Mouse (Mus musculus) embryonic facial prominence, embryonic 15.5 days (tissue): ENCODE results near the gene Tent5a. TPM values are rescaled to one million over a fixed set of nuclear protein-coding genes. Genes with fewer than 3 reads are reported as not detected.

Experiments used
- ATAC-seq: fragments of 200-750 bp; cut with Nextera tagmentation; 2 replicates; pipeline ENCODE4 v1.8.0; 2017; ENCODE audit warnings: low read depth, moderate TSS enrichment; ENCODE audit not compliant: insufficient number of reproducible peaks, low FRiP score, low TSS enrichment
- H3K27ac ChIP-seq: fragments of 300-500 bp; sonication (generic); replicated peaks from 2 replicates; pipeline ENCODE4 v1.5.1; 2015; ENCODE audit warnings: mild to moderate bottlenecking, inconsistent platforms
- H3K27me3 ChIP-seq: fragments of 300-500 bp; sonication (generic); 2 replicates; pipeline ENCODE4 v1.6.1; 2015; ENCODE audit warnings: inconsistent platforms
- H3K36me3 ChIP-seq: fragments of 300-500 bp; sonication (generic); 2 replicates; pipeline ENCODE4 v1.6.1; 2015; ENCODE audit warnings: mild to moderate bottlenecking, inconsistent platforms
- H3K4me1 ChIP-seq: fragments of 300-500 bp; sonication (generic); 2 replicates; pipeline ENCODE4 v1.6.1; 2015; ENCODE audit warnings: inconsistent platforms
- H3K4me2 ChIP-seq: fragments of 300-500 bp; sonication (generic); replicated peaks from 2 replicates; pipeline ENCODE4 v1.6.1; 2015; ENCODE audit warnings: mild to moderate bottlenecking, inconsistent platforms
- H3K4me3 ChIP-seq: fragments of 300-500 bp; sonication (generic); replicated peaks from 2 replicates; pipeline ENCODE4 v1.5.1; 2015; ENCODE audit warnings: mild to moderate bottlenecking, inconsistent platforms
- H3K9ac ChIP-seq: fragments of 300-500 bp; sonication (generic); 2 replicates; pipeline ENCODE4 v1.6.1; 2015; ENCODE audit warnings: inconsistent platforms
- H3K9me3 ChIP-seq: fragments of 300-500 bp; sonication (generic); replicated peaks from 2 replicates; pipeline ENCODE4 v1.6.1; 2016; ENCODE audit warnings: inconsistent platforms
- WGBS: fragments of 180-500 bp; shearing (Covaris S2); methylation state at CpG from one replicate; pipeline ENCODE4 v1.1.7; 2015; 5-methylcytosine and 5-hydroxymethylcytosine counted together
- polyA plus RNA-seq: library from polyadenylated mRNA; unstranded; fragments of >200 nt; fragmentation: Nextera tagmentation; extraction: Ambion mirVana; gene quantifications from 2 replicates; pipeline ENCODE4 v1.2.1, GENCODE M21; 2015

The Tent5a gene
- polyA plus RNA-seq, 1 experiment from 2014 or later = 25.3 TPM

DNA sequence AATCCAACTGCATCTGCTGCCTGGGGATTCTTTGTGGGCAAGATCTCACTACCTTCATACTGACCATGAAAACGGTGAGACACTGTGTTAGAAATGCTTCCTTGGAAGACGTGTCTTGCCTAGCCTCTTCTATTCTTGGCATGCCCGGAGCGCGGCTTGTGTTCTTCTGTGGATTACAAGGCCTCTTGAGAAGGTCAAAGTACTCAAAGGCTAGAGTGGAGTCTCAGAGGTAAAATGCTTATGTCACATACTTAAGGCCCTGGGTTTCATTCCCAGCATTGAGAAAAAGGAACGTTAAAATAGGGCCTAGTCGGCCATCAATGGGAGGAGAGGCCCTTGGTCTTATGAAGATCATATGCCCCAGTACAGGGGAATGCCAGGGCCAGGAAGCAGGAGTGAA lies 8.9 kb upstream of the Tent5a start:
- ATAC-seq = no peak
- H3K36me3 ChIP-seq = no peaks in the 10 kb centered on the region
- no peaks in the 10 kb centered on the region for H3K4me1 ChIP-seq
- WGBS = 87% methylated on average over 7 of the region's 7 CpGs
- no peak overlapping the region for H3K27ac ChIP-seq
- H3K9me3 ChIP-seq = no peaks in the 10 kb centered on the region
- H3K4me2 ChIP-seq = no peak overlapping the region
- H3K27me3 ChIP-seq = no peaks in the 10 kb centered on the region
- no peak overlapping the region for H3K4me3 ChIP-seq
- no peak overlapping the region for H3K9ac ChIP-seq

DNA sequence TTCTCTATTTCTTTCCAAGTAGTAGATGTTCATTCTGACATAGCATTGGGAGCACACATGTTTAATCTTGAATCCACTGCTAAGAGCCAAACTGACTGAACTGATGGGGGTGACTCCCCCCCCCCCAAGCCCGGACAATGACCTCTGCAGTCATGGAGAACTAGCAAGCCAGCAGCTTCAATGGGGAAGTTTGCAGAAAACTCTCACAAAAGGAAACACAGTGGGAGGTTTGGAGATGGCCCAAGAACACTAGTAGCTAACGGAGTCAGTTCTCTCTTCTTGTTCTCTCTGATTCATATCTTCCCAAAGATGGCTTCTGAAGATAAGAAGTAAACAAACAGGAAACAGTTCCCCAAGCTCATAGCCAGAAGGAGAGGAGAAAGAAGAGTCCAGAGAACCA lies 4.4 kb upstream of the Tent5a start:
- H3K36me3 ChIP-seq = no peaks in the 10 kb centered on the region
- H3K9ac ChIP-seq = no peak overlapping the region
- no peak overlapping the region for H3K4me3 ChIP-seq
- H3K27me3 ChIP-seq = peaks cover 3% of the 10 kb centered on the region; the same call in 1 of the 2 replicates
- peaks cover 15% of the 10 kb centered on the region for H3K4me1 ChIP-seq
- ATAC-seq = no peak
- no peak overlapping the region for H3K4me2 ChIP-seq
- 75% methylated on average over 2 of the region's 2 CpGs for WGBS
- no peak overlapping the region for H3K27ac ChIP-seq
- no peaks in the 10 kb centered on the region for H3K9me3 ChIP-seq

DNA sequence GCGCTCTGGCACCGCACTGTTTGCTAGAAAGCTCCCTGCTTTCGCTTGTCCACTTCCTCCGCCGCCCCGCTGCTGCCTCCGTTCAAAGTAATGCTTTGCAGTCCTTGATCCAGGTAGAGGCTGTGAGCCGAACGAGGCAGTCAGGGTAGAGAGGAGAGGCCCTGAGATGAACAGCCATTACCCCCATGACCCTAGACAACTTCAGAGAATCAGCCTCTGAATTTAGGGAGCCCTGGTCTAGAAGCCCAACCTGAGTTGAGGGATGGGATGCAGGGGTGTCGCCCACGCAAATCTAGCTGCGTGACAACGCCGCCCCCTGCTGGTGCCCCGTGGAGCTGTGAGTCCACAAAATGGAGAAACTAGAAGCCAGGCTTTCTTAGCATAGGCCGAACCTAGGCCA lies 1.1 kb upstream of the Tent5a start:
- no peaks in the 10 kb centered on the region for H3K9me3 ChIP-seq
- peaks cover 10% of the 10 kb centered on the region; the same call in 1 of the 2 replicates for H3K27me3 ChIP-seq
- peak; percentile 10; the same call in 1 of the 2 replicates for ATAC-seq
- H3K9ac ChIP-seq = peak overlapping the region; percentile 54
- no peaks in the 10 kb centered on the region for H3K36me3 ChIP-seq
- H3K4me2 ChIP-seq = peak overlapping the region; percentile 85
- WGBS = 3% methylated on average over 16 of the region's 16 CpGs
- H3K4me3 ChIP-seq = peak overlapping the region; percentile 61
- peaks cover 23% of the 10 kb centered on the region for H3K4me1 ChIP-seq
- H3K27ac ChIP-seq = peak overlapping the region; percentile 85

DNA sequence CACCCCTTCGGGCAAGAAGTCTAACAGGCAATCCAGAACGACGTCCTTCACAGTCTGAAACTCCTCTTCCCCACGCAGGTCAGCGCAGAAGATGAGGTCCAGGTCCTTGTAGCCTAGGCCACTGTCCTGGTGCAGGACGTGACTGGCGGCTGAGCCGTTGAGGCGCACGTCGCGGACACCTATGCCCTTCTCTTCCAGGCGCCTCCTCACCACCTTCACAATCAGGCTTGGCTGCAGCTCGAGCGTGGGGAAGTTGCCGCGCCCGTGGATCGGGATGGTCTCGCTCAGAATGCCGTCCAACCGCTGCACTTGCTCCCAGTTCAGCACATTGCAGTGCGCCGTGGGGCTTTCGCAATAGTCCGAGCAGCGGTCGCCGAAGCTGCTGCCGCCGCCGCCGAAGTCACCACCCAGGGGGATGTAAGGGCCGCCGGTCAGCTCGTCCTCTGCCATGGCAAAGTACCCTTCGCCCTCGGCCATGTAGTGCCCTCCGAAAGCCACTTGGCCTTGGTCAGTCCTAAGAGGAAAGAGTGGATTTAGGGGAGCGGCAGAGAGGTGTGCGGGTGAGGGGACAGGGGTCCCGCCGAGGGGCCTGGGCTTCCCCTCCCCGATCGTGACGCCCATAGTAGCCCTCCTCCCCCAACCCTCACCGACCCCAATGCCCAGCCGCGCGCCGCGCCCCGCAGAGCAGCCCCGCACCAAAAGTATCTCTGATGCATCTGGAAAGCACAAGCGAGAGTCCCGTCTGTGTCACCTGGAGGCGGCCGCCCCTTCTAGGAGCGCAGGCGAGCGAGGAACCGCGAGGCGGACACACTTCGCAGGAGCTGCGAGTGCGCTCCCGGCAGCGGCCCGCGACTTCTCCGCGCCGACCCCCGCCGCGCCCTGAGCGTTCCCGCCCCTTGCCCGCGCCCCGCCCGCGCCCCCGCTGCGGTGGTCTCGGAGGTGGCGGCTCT lies 581 bp downstream of the Tent5a start:
- Histone ChIP-seq H3K4me3 (peak overlapping the region; percentile 61), H3K27ac (peak overlapping the region; percentile 85), H3K4me2 (peak overlapping the region; percentile 85), H3K36me3 (no peaks in the 10 kb centered on the region), H3K9me3 (no peaks in the 10 kb centered on the region), H3K4me1 (peaks cover 23% of the 10 kb centered on the region), H3K9ac (peak overlapping the region; percentile 54), H3K27me3 (peaks cover 10% of the 10 kb centered on the region; the same call in 1 of the 2 replicates)
- WGBS = under 1% methylated on average over 87 of the region's 88 CpGs
- ATAC-seq = peak; percentile 41

DNA sequence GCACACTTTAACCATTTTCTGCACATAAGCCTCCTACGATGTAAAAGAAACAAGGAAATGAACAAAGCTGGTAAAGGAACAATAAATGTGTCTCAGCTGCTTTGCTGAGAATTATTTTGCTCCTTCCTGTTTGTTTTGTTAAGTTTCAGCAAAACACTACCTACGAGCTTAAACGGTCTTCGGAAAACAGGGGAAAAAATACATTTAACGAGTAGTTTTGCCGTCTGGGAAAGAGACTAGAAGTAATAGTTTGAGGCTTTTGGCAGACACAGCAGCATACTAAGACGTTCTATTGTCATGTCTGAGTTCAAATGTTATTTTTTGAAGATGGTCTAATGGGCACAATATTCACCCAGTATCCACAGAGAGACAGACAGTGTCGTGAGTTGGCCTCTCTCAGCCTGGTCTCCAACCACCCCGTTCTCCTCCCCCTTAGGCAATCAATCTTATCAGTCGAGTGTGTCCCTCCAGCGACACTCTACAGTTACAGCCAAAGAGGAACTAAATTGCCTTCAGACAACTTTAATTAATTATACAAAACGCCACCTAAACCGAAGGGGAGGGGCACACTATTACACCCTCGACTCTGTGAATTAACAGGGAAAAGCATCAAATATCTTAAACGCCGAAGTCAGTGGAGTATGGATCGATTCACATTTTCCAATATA lies 1.8 kb downstream of the Tent5a start:
- Histone ChIP-seq H3K4me1 (peaks cover 21% of the 10 kb centered on the region), H3K36me3 (no peaks in the 10 kb centered on the region), H3K27ac (no peak overlapping the region), H3K9me3 (no peaks in the 10 kb centered on the region), H3K9ac (peak overlapping the region; percentile 12; the same call in 1 of the 2 replicates), H3K4me3 (peak overlapping the region; percentile 61), H3K4me2 (peak overlapping the region; percentile 85), H3K27me3 (peaks cover 10% of the 10 kb centered on the region; the same call in 1 of the 2 replicates)
- WGBS = 30% methylated on average over 17 of the region's 17 CpGs
- no peak for ATAC-seq

DNA sequence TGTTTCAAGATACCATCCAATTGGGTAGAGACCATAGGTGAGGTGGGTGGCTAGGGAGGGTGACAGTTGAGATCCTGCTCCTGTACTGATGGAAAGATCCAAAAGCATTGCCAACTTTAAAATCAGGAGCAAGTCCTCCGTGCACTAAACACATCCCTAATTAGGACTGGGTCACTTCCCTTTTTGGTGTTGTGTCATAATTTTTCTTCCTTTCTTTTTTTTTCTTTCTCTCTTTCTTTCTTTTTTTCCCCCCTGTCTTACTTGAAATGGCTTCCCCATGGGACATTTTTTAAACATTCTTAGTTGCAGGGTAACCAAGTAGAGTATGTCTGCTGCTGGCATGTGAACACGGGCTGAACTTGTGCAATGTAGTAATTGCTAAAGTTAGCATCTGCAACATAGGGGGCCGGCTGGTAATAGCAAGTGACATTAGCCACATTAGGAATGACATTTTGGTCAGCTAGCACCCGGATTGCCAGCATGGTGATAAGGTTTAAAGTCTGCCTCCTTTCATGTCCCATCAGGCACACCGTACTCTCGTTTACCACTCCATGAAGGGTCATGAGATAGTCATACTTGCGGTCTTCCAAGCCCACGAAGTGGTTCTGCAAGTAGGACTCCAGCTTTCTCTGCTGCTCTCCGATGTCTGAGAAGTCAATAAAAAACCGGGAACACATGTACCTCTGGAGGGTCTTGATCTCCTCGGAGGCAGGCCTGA lies 2.8 kb downstream of the Tent5a start:
- no peak for ATAC-seq
- peak overlapping the region; percentile 85 for H3K4me2 ChIP-seq
- H3K27me3 ChIP-seq = peaks cover 10% of the 10 kb centered on the region; the same call in 1 of the 2 replicates
- no peaks in the 10 kb centered on the region for H3K9me3 ChIP-seq
- peak overlapping the region; percentile 61 for H3K4me3 ChIP-seq
- H3K36me3 ChIP-seq = no peaks in the 10 kb centered on the region
- H3K27ac ChIP-seq = no peak overlapping the region
- no peak overlapping the region for H3K9ac ChIP-seq
- 79% methylated on average over 11 of the region's 11 CpGs for WGBS
- H3K4me1 ChIP-seq = peaks cover 16% of the 10 kb centered on the region

DNA sequence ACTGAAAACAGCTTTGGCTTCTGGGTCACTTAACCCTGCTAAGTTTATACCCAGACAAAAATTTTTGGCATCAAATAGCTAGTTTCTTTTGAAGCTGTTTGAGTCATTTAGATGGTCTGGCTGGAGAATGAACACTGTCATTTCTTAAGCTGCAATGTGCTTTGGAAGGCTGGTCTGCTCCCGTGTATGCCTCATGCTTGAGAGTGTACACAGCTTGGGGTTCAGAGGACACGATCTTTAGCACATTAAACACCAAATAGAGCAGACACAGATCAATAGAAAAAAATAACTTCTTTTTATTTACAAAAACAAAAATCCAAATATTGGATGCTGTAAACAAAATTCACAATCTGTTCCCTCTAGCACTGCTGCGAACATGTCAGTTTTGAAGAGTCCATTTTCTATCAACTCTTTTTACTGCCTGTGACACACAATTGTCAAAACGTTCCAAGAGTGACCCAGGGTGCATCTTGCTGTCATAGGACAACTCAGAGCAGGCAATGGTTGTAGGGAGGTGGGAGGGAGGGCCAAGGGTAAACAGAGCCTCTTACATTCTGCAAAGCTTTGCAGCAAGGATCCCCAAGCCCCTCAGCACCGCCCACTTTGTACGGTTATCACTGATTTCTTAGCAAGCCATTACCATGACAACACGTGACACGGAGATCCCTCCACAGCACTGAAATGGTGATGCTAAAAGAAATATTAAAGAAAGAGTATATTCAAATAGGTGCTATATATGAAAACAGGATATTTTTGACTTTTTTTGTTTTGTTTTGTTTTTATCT lies 6.8 kb downstream of the Tent5a start:
- Histone ChIP-seq H3K27me3 (no peaks in the 10 kb centered on the region), H3K9me3 (no peaks in the 10 kb centered on the region), H3K36me3 (no peaks in the 10 kb centered on the region), H3K27ac (no peak overlapping the region), H3K9ac (no peak overlapping the region), H3K4me1 (no peaks in the 10 kb centered on the region), H3K4me2 (no peak overlapping the region), H3K4me3 (no peak overlapping the region)
- no peak for ATAC-seq
- 63% methylated on average over 8 of the region's 8 CpGs for WGBS

DNA sequence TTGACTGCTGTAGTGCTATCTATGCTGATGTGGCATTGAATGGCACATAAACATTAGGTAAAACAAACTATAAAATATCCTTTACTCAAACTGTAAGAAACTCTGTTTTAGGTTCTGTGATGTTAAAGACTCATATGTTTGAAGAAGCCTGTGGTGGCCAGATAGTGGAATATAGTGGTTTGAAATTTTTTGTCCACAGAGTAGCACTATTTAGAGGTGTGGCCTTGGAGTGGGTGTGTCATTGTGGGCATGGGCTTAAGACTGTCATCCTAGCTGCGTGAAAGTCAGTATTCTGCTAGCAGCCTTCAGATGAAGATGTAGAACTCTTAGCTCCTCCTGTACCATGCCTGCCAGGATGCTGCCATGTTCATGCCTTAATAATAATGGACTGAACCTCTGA lies 11.0 kb downstream of the Tent5a start:
- Histone ChIP-seq H3K4me2 (no peak overlapping the region), H3K27me3 (no peaks in the 10 kb centered on the region), H3K9ac (no peak overlapping the region), H3K36me3 (no peaks in the 10 kb centered on the region), H3K9me3 (no peaks in the 10 kb centered on the region), H3K4me1 (no peaks in the 10 kb centered on the region), H3K4me3 (no peak overlapping the region), H3K27ac (no peak overlapping the region)
- ATAC-seq = no peak
- 35% methylated on average over 1 of the region's 1 CpGs for WGBS

DNA sequence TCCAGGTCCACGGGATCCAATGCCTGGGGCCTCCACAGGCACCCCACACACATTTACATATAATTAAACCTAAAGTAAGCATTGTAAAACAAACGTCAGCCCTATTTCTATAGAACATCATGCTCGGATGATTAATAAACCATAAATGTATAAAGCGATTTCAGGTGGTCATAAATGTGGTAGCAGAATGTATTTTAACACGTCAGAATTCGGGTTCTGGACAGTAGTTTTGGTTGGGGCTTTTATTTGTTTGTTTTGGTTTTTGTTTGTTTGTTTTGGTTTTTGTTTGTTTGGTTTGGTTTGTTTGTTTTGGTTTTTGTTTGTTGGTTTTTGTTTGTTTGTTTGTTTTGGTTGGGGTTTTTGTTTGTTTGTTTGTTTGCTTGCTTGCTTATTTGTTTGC lies 14.7 kb downstream of the Tent5a start, which contains the start of gene Gm11114:
Gm11114 (plus strand) TSS at position 301 of the 400 bp plus-strand sequence.
- Histone ChIP-seq H3K27ac (no peak within 1 kb of the TSS), H3K9ac (no peak within 1 kb of the TSS), H3K4me2 (no peak within 1 kb of the TSS), H3K4me3 (no peak within 1 kb of the TSS), H3K27me3 (no peaks in the 10 kb centered on the region), H3K9me3 (no peaks in the 10 kb centered on the region), H3K4me1 (no peaks in the 10 kb centered on the region), H3K36me3 (no peaks in the 10 kb centered on the region)
- 80% methylated on average over 6 of the region's 6 CpGs for WGBS
- no peak for ATAC-seq

DNA sequence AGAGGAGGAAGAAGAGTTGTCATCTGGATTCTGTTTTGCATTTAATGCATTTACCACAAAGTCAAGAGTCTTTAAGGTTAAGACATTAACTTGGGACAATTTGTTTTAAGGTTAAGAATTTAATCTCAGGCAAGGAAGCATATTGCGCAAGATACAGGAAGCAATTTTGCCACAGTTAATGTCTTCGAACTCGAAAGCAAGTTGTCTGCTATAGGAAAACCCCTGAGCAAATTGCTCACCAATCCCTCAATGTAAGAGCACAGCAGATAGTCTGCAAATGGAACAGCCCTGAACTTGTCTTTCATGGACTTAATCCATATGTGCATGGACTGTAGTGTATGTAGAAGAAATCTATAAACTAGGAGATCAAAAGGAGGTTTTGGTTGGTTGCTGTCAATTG lies 23.8 kb downstream of the Tent5a start:
- Histone ChIP-seq H3K9ac (no peak overlapping the region), H3K9me3 (no peaks in the 10 kb centered on the region), H3K36me3 (no peaks in the 10 kb centered on the region), H3K27ac (no peak overlapping the region), H3K4me3 (no peak overlapping the region), H3K4me1 (no peaks in the 10 kb centered on the region), H3K27me3 (no peaks in the 10 kb centered on the region), H3K4me2 (no peak overlapping the region)
- no peak for ATAC-seq
- WGBS = 72% methylated on average over 3 of the region's 3 CpGs
